8 mouse cellular contexts compared by ENCODE assay signal in the genomic region with DNA sequence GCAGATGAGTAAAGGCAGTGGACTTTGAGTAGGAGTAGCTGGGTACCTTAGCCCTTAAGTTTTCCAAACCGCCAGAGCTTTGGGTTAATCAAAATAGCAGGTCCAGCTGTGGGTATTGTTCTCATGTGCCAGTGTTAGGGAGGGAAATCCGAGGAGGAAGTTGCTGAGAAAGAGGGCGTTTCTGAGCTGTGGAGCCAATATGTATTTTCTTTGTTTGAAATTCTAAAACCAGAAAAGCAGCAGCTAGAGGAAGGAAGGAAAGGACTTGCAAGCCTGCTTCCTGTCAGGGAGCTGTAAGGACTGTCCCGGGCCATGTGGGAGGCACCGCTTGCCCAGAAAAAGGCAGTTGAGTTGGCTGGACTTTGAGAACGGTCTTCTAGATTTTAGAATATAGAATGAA. TPM values are rescaled to one million over a fixed set of nuclear protein-coding genes. Genes with fewer than 3 reads are reported as not detected.
A peak's percentile ranks its signal among the peaks of the same experiment; 100 is the strongest.
DNase-seq lines count a peak whose midpoint lies in the region; ATAC-seq and TF ChIP-seq lines count a peak whose summit lies in the region.

No protein-coding gene starts in this region.

- H3K27ac ChIP-seq in forebrain, embryonic 13.5 days = 0 out of 2 replicates have a peak overlapping the region, but pooled peaks have one; percentile 22
- H3K27ac ChIP-seq in hindbrain, embryonic 13.5 days = 0 out of 2 replicates have a peak overlapping the region, but pooled peaks have one; percentile 14
- 0 out of 2 replicates have a peak overlapping the region, but pooled peaks have one; percentile 32 for H3K27ac ChIP-seq in liver, adult 2 months (replicated peaks; ENCODE audit: insufficient read depth, low read depth, low read length)

- peak; percentile 89 for DNase-seq in 416B (ENCODE audit: low read depth)
- peak; percentile 53 for DNase-seq in T-cell, adult 2 months (ENCODE audit: low spot score)
- peak; percentile 49 for DNase-seq in liver, adult 2 months (ENCODE audit: extremely low read depth, low read depth, low spot score)
- DNase-seq in monocyte, adult 2 months (ENCODE audit: low read depth in 1 of 2, low spot score in 2 of 2) = peak; percentile 27 to 37
- no peak for DNase-seq in cerebellum, adult 18-20 months
- DNase-seq in cerebellum, postnatal 4 days (ENCODE audit: low spot score in 2 of 2) = no peak

- no peaks in the 10 kb centered on the region for H3K9me3 ChIP-seq in forebrain, embryonic 13.5 days (replicated peaks)
- no peaks in the 10 kb centered on the region for H3K9me3 ChIP-seq in hindbrain, embryonic 13.5 days

- no peak for TF ChIP-seq CTCF in liver, adult 2 months (IDR thresholded peaks at IDR 0.05; ENCODE audit: low read depth, low read length)

- peak overlapping the region; percentile 82 for H3K9ac ChIP-seq in forebrain, embryonic 13.5 days
- H3K9ac ChIP-seq in hindbrain, embryonic 13.5 days = peak overlapping the region; percentile 84
- H3K9ac ChIP-seq in liver, adult 2 months (ENCODE audit: low read depth, low read length) = 0 out of 2 replicates have a peak overlapping the region, but pooled peaks have one; percentile 17

- peaks cover 9% of the 10 kb centered on the region; the same call in 1 of the 2 replicates for H3K36me3 ChIP-seq in forebrain, embryonic 13.5 days (ENCODE audit: poor library complexity, severe bottlenecking)
- H3K36me3 ChIP-seq in hindbrain, embryonic 13.5 days = no peaks in the 10 kb centered on the region
- no peaks in the 10 kb centered on the region for H3K36me3 ChIP-seq in liver, adult 2 months (ENCODE audit: control insufficient read depth, insufficient read depth, low read length)

- no peaks in the 10 kb centered on the region for H3K27me3 ChIP-seq in forebrain, embryonic 13.5 days
- H3K27me3 ChIP-seq in hindbrain, embryonic 13.5 days = no peaks in the 10 kb centered on the region
- no peaks in the 10 kb centered on the region for H3K27me3 ChIP-seq in liver, adult 2 months (ENCODE audit: control insufficient read depth, insufficient read depth, low read length)

- peak overlapping the region; percentile 91 for H3K4me3 ChIP-seq in forebrain, embryonic 13.5 days
- peak overlapping the region; percentile 94 for H3K4me3 ChIP-seq in hindbrain, embryonic 13.5 days
- no peak overlapping the region for H3K4me3 ChIP-seq in liver, adult 2 months (ENCODE audit: insufficient read depth, low read depth, low read length)

- peaks cover 25% of the 10 kb centered on the region for H3K4me1 ChIP-seq in forebrain, embryonic 13.5 days
- peaks cover 29% of the 10 kb centered on the region for H3K4me1 ChIP-seq in hindbrain, embryonic 13.5 days (replicated peaks)
- peaks cover 18% of the 10 kb centered on the region for H3K4me1 ChIP-seq in liver, adult 2 months (ENCODE audit: control insufficient read depth, insufficient read depth, low read length)

- H3K4me2 ChIP-seq in forebrain, embryonic 13.5 days = peak overlapping the region; percentile 79
- peak overlapping the region; percentile 77 for H3K4me2 ChIP-seq in hindbrain, embryonic 13.5 days

- peaks cover 29% of the 10 kb centered on the region for H3K79me2 ChIP-seq in liver, adult 2 months (ENCODE audit: control insufficient read depth, insufficient read depth, low read length)

- 26% methylated on average over 6 of the region's 6 CpGs for WGBS in forebrain, embryonic 13.5 days
- WGBS in hindbrain, embryonic 13.5 days = 33% methylated on average over 6 of the region's 6 CpGs
- 18% methylated on average over 6 of the region's 6 CpGs for WGBS in liver, adult 2 months

- no peak for ATAC-seq in forebrain, embryonic 13.5 days
- no peak for ATAC-seq in hindbrain, embryonic 13.5 days (ENCODE audit: low FRiP score)

- TF ChIP-seq POLR2A in liver, adult 2 months (IDR thresholded peaks at IDR 0.05; ENCODE audit: extremely low read depth, insufficient read depth, low read length) = no peak

RNA-seq across cellular contexts. Expression of a gene that starts 1.7 kb away (rescaled TPM):
- 36.7 and 42.9 TPM in 2 replicates for polyA plus RNA-seq in forebrain, embryonic 13.5 days (2015; fragmentation: Nextera tagmentation; extraction: Ambion mirVana)
- 33.3 and 35.4 TPM in 2 replicates for polyA plus RNA-seq in hindbrain, embryonic 13.5 days (2015; fragmentation: Nextera tagmentation; extraction: Ambion mirVana)
- total RNA-seq in liver, adult 2 months (2014; rRNA removed) = 6.0 and 10.7 TPM in 2 replicates
- 12.3 and 17.0 TPM in 2 replicates for polyA plus RNA-seq in liver, adult 2 months (2012; rRNA removed)

Comparison
In these comparisons a context has a peak if more than half of its experiments do, and no peak if none do; other contexts are left out.
1. DNase-seq: peak in 416B (single experiment), T-cell, adult 2 months (single experiment), liver, adult 2 months (single experiment) and monocyte, adult 2 months (2 of 2); none in cerebellum, adult 18-20 months (0 of 2) and cerebellum, postnatal 4 days (0 of 2).
2. H3K9ac ChIP-seq: peak in every context shown above with its lines; median percentile 84 in hindbrain, embryonic 13.5 days; 82 in forebrain, embryonic 13.5 days; 17 in liver, adult 2 months.
3. Peak in every context shown above with its lines, with median percentiles within 50 percentile points of each other: H3K27ac ChIP-seq.